Mouse (Mus musculus) neural tube, embryonic 15.5 days (tissue): ENCODE measurements around the gene Calcoco2. TPM values are rescaled to one million over a fixed set of nuclear protein-coding genes. Genes with fewer than 3 reads are reported as not detected.
"Not testable (repeated sequence)": the region's sequence is repeated elsewhere in the genome, so short reads cannot be mapped to it uniquely, and the experiment has no call there.

Source experiments
- ATAC-seq: fragments of 200-750 bp; cut with Nextera tagmentation; 2 replicates; pipeline ENCODE4 v1.8.0; 2017; ENCODE audit warnings: mild to moderate bottlenecking, moderate TSS enrichment, moderate library complexity; ENCODE audit not compliant: low FRiP score
- H3K27ac ChIP-seq: fragments of 300-500 bp; sonication (generic); replicated peaks from 2 replicates; pipeline ENCODE4 v1.5.1; 2015; ENCODE audit warnings: mild to moderate bottlenecking, inconsistent platforms
- H3K27me3 ChIP-seq: fragments of 300-500 bp; sonication (generic); replicated peaks from 2 replicates; pipeline ENCODE4 v1.6.1; 2015; ENCODE audit warnings: inconsistent platforms
- H3K36me3 ChIP-seq: fragments of 300-500 bp; sonication (generic); 2 replicates; pipeline ENCODE4 v1.6.1; 2015; ENCODE audit warnings: inconsistent platforms
- H3K4me1 ChIP-seq: fragments of 300-500 bp; sonication (generic); 2 replicates; pipeline ENCODE4 v1.6.1; 2015; ENCODE audit warnings: inconsistent platforms
- H3K4me2 ChIP-seq: fragments of 300-500 bp; sonication (generic); 2 replicates; pipeline ENCODE4 v1.6.1; 2015; ENCODE audit warnings: inconsistent platforms, mild to moderate bottlenecking, moderate library complexity
- H3K4me3 ChIP-seq: fragments of 300-500 bp; sonication (generic); replicated peaks from 2 replicates; pipeline ENCODE4 v1.5.1; 2015; ENCODE audit warnings: mild to moderate bottlenecking, inconsistent platforms
- H3K9ac ChIP-seq: fragments of 300-500 bp; sonication (generic); replicated peaks from 2 replicates; pipeline ENCODE4 v1.6.1; 2015; ENCODE audit warnings: mild to moderate bottlenecking, inconsistent platforms
- H3K9me3 ChIP-seq: fragments of 300-500 bp; sonication (generic); replicated peaks from 2 replicates; pipeline ENCODE4 v1.6.1; 2016; ENCODE audit warnings: inconsistent platforms
- WGBS: fragments of 180-500 bp; shearing (Covaris S2); methylation state at CpG from one replicate; pipeline ENCODE4 v1.1.7; 2015; ENCODE audit warnings: mixed read lengths; 5-methylcytosine and 5-hydroxymethylcytosine counted together
- polyA plus RNA-seq: library from polyadenylated mRNA; unstranded; fragments of >200 nt; fragmentation: Nextera tagmentation; extraction: Ambion mirVana; gene quantifications from 2 replicates; pipeline ENCODE4 v1.2.1, GENCODE M21; 2015

The Calcoco2 gene
- polyA plus RNA-seq, 1 experiment from 2014 or later: not detected

GRCm38 (mm10) chr11:96116925-96117324, 5.2 kb upstream of the Calcoco2 start:
- WGBS: 80% methylated on average over 3 of the region's 3 CpGs
- not testable (repeated sequence) for H3K4me1 ChIP-seq, H3K9ac ChIP-seq, H3K4me2 ChIP-seq, H3K27me3 ChIP-seq, H3K27ac ChIP-seq, H3K36me3 ChIP-seq, ATAC-seq, H3K9me3 ChIP-seq, H3K4me3 ChIP-seq

GRCm38 (mm10) chr11:96116116-96116515, 4.4 kb upstream of the Calcoco2 start:
- no peaks in the 10 kb centered on the region; the same call in 1 of the 2 replicates for H3K27me3 ChIP-seq
- H3K9me3 ChIP-seq: no peaks in the 10 kb centered on the region
- H3K36me3 ChIP-seq: no peaks in the 10 kb centered on the region
- H3K27ac ChIP-seq: no peak overlapping the region
- 92% methylated on average over 3 of the region's 3 CpGs for WGBS
- no peaks in the 10 kb centered on the region for H3K4me1 ChIP-seq
- ATAC-seq: no peak
- no peak overlapping the region for H3K9ac ChIP-seq
- no peak overlapping the region for H3K4me2 ChIP-seq
- H3K4me3 ChIP-seq: no peak overlapping the region

GRCm38 (mm10) chr11:96115416-96115815, 3.7 kb upstream of the Calcoco2 start:
- H3K4me1 ChIP-seq: no peaks in the 10 kb centered on the region
- WGBS: 92% methylated on average over 6 of the region's 6 CpGs
- H3K27me3 ChIP-seq: no peaks in the 10 kb centered on the region
- no peak overlapping the region for H3K9ac ChIP-seq
- ATAC-seq: no peak
- no peak overlapping the region for H3K4me2 ChIP-seq
- no peak overlapping the region for H3K4me3 ChIP-seq
- H3K27ac ChIP-seq: no peak overlapping the region
- H3K36me3 ChIP-seq: no peaks in the 10 kb centered on the region
- H3K9me3 ChIP-seq: no peaks in the 10 kb centered on the region

- H3K4me2 ChIP-seq: no peak overlapping the region
- no peaks in the 10 kb centered on the region for H3K9me3 ChIP-seq
- no peak for ATAC-seq
- 71% methylated on average over 2 of the region's 2 CpGs for WGBS
- no peak overlapping the region for H3K4me3 ChIP-seq
- H3K27me3 ChIP-seq: no peaks in the 10 kb centered on the region
- no peak overlapping the region for H3K27ac ChIP-seq
- H3K9ac ChIP-seq: no peak overlapping the region
- no peaks in the 10 kb centered on the region for H3K36me3 ChIP-seq
- no peaks in the 10 kb centered on the region for H3K4me1 ChIP-seq
Measured at GRCm38 (mm10) chr11:96114077-96114476, 2.3 kb upstream of the Calcoco2 start.

GRCm38 (mm10) chr11:96110950-96111349, 814 bp downstream of the Calcoco2 start:
- 63% methylated on average over 2 of the region's 2 CpGs for WGBS
- H3K9ac ChIP-seq: not testable (repeated sequence)

GRCm38 (mm10) chr11:96108376-96108775, 3.4 kb downstream of the Calcoco2 start:
- WGBS: 67% methylated on average over 1 of the region's 1 CpGs
- Histone ChIP-seq H3K4me2 (no peak overlapping the region), H3K27ac (no peak overlapping the region), H3K9ac (no peak overlapping the region), H3K4me1 (no peaks in the 10 kb centered on the region), H3K4me3 (no peak overlapping the region), H3K9me3 (no peaks in the 10 kb centered on the region), H3K27me3 (no peaks in the 10 kb centered on the region), H3K36me3 (no peaks in the 10 kb centered on the region)
- ATAC-seq: no peak

More at GRCm38 (mm10) chr11:96110950-96111349, 814 bp downstream of the Calcoco2 start:
- not testable (repeated sequence) for H3K27ac ChIP-seq, H3K4me3 ChIP-seq, H3K36me3 ChIP-seq, H3K9me3 ChIP-seq, H3K4me1 ChIP-seq, H3K27me3 ChIP-seq, H3K4me2 ChIP-seq, ATAC-seq

- Histone ChIP-seq H3K4me1 (no peaks in the 10 kb centered on the region), H3K9me3 (no peaks in the 10 kb centered on the region), H3K4me3 (no peak overlapping the region), H3K27me3 (0 out of 2 replicates have a peak, but pooled peaks cover 2% of the 10 kb centered on the region), H3K27ac (no peak overlapping the region), H3K9ac (no peak overlapping the region), H3K4me2 (no peak overlapping the region), H3K36me3 (no peaks in the 10 kb centered on the region)
- 6% methylated on average over 3 of the region's 3 CpGs for WGBS
- ATAC-seq: no peak
Measured at GRCm38 (mm10) chr11:96093361-96093760, 18.4 kb downstream of the Calcoco2 start.

- no peak overlapping the region for H3K4me2 ChIP-seq
- no peak overlapping the region for H3K9ac ChIP-seq
- no peak overlapping the region for H3K27ac ChIP-seq
- no peaks in the 10 kb centered on the region for H3K36me3 ChIP-seq
- H3K27me3 ChIP-seq: 0 out of 2 replicates have a peak, but pooled peaks cover 2% of the 10 kb centered on the region
- H3K9me3 ChIP-seq: no peaks in the 10 kb centered on the region
- ATAC-seq: no peak
- no peaks in the 10 kb centered on the region for H3K4me1 ChIP-seq
- H3K4me3 ChIP-seq: no peak overlapping the region
- WGBS: 47% methylated on average over 7 of the region's 7 CpGs
Measured at GRCm38 (mm10) chr11:96092674-96093291, 19.0 kb downstream of the Calcoco2 start.

GRCm38 (mm10) chr11:96091073-96091472, 20.7 kb downstream of the Calcoco2 start:
- Histone ChIP-seq H3K9me3 (no peaks in the 10 kb centered on the region), H3K4me2 (no peak overlapping the region), H3K4me3 (no peak overlapping the region), H3K27me3 (no peaks in the 10 kb centered on the region), H3K4me1 (no peaks in the 10 kb centered on the region), H3K36me3 (no peaks in the 10 kb centered on the region), H3K9ac (no peak overlapping the region), H3K27ac (no peak overlapping the region)
- 87% methylated on average over 2 of the region's 2 CpGs for WGBS
- no peak for ATAC-seq

- no peak overlapping the region for H3K27ac ChIP-seq
- H3K36me3 ChIP-seq: no peaks in the 10 kb centered on the region
- no peaks in the 10 kb centered on the region for H3K4me1 ChIP-seq
- 90% methylated on average over 6 of the region's 6 CpGs for WGBS
- no peak overlapping the region for H3K4me2 ChIP-seq
- no peaks in the 10 kb centered on the region for H3K9me3 ChIP-seq
- no peak overlapping the region for H3K9ac ChIP-seq
- no peak for ATAC-seq
- H3K27me3 ChIP-seq: no peaks in the 10 kb centered on the region
- no peak overlapping the region for H3K4me3 ChIP-seq
Measured at GRCm38 (mm10) chr11:96087981-96088380, 23.8 kb downstream of the Calcoco2 start.

- no peak overlapping the region for H3K9ac ChIP-seq
- H3K4me2 ChIP-seq: no peak overlapping the region
- no peak overlapping the region for H3K27ac ChIP-seq
- WGBS: 82% methylated on average over 3 of the region's 3 CpGs
- ATAC-seq: no peak
- H3K4me3 ChIP-seq: no peak overlapping the region
- no peaks in the 10 kb centered on the region for H3K4me1 ChIP-seq
- no peaks in the 10 kb centered on the region for H3K9me3 ChIP-seq
- H3K27me3 ChIP-seq: no peaks in the 10 kb centered on the region
- H3K36me3 ChIP-seq: no peaks in the 10 kb centered on the region
Measured at GRCm38 (mm10) chr11:96082682-96083081, 29.1 kb downstream of the Calcoco2 start.

- no peak overlapping the region for H3K27ac ChIP-seq
- H3K4me3 ChIP-seq: no peak overlapping the region
- no peaks in the 10 kb centered on the region for H3K27me3 ChIP-seq
- ATAC-seq: no peak
- peaks cover 5% of the 10 kb centered on the region; the same call in 1 of the 2 replicates for H3K4me1 ChIP-seq
- no peaks in the 10 kb centered on the region for H3K9me3 ChIP-seq
- no peak overlapping the region for H3K9ac ChIP-seq
- H3K36me3 ChIP-seq: no peaks in the 10 kb centered on the region
- no peak overlapping the region for H3K4me2 ChIP-seq
- 84% methylated on average over 5 of the region's 5 CpGs for WGBS
Measured at GRCm38 (mm10) chr11:96080736-96081135, 31.0 kb downstream of the Calcoco2 start.
